Mouse (Mus musculus) C2C12 (cell line): ENCODE measurements around the gene Car11. TPM values are rescaled to one million over a fixed set of nuclear protein-coding genes. Genes with fewer than 3 reads are reported as not detected.

Experiments used
- H3K27me3 ChIP-seq: one replicate; pipeline ENCODE4 v1.6.1; 2011; ENCODE audit not compliant: control insufficient read depth, insufficient read depth, insufficient read length
- H3K36me3 ChIP-seq: one replicate; pipeline ENCODE4 v1.6.1; 2011; ENCODE audit not compliant: control insufficient read depth, insufficient read depth
- H3K4me3 ChIP-seq: one replicate; pipeline ENCODE4 v1.5.1; 2011; ENCODE audit warnings: mild to moderate bottlenecking, control low read depth; ENCODE audit not compliant: poor library complexity, insufficient read depth, severe bottlenecking
- H3K79me2 ChIP-seq: one replicate; pipeline ENCODE4 v1.6.1; 2011; ENCODE audit not compliant: control insufficient read depth, insufficient read depth
- H3K79me3 ChIP-seq: one replicate; pipeline ENCODE4 v1.6.1; 2011; ENCODE audit warnings: low read depth, control low read depth
- H3ac ChIP-seq: one replicate; pipeline ENCODE3; 2011; ENCODE audit warnings: low read depth; ENCODE audit not compliant: control insufficient read depth, insufficient read length
- CEBPB ChIP-seq: IDR thresholded peaks from one replicate; pipeline ENCODE4 v1.6.1; 2011; ENCODE audit warnings: low read depth, mild to moderate bottlenecking, control low read depth, moderate library complexity
- CTCF ChIP-seq: IDR thresholded peaks from one replicate; pipeline ENCODE4 v1.5.1; 2011; ENCODE audit not compliant: control insufficient read depth, insufficient read depth, insufficient read length
- FOSL1 ChIP-seq: IDR thresholded peaks from one replicate; pipeline ENCODE4 v1.8.0; 2011; ENCODE audit warnings: mild to moderate bottlenecking, low read length; ENCODE audit not compliant: poor library complexity, insufficient read depth, severe bottlenecking
- MAX ChIP-seq: IDR thresholded peaks from one replicate; pipeline ENCODE4 v1.6.1; 2011; ENCODE audit warnings: mild to moderate bottlenecking, control low read depth
- MYOD1 ChIP-seq: IDR thresholded peaks from one replicate; pipeline ENCODE4 v1.6.1; 2011; ENCODE audit warnings: low read depth; ENCODE audit not compliant: control insufficient read depth, insufficient read length
- MYOG ChIP-seq: IDR thresholded peaks from one replicate; pipeline ENCODE4 v1.6.1; 2011; ENCODE audit not compliant: control insufficient read depth, insufficient read length; ENCODE audit errors: extremely low read depth
- USF1 ChIP-seq: IDR thresholded peaks from one replicate; pipeline ENCODE4 v1.6.1; 2011; ENCODE audit warnings: low read depth, mild to moderate bottlenecking, control low read depth, moderate library complexity
- polyA plus RNA-seq: library from polyadenylated mRNA; unstranded; fragments of >200 nt; fragmentation: generic; extraction: Trizol; gene quantifications from one replicate; pipeline ENCODE4 v1.2.1, GENCODE M21; 2012; ENCODE audit warnings: missing spikeins

Car11 gene
- polyA plus RNA-seq, 1 experiment, result 0.44 TPM

GRCm38 (mm10) chr7:45689099-45689498 is 10.5 kb upstream of the Car11 start:
- Histone ChIP-seq H3K27me3 (no peaks in the 10 kb centered on the region), H3K36me3 (no peaks in the 10 kb centered on the region), H3K79me3 (no peaks in the 10 kb centered on the region), H3ac (no peak overlapping the region), H3K79me2 (no peaks in the 10 kb centered on the region), H3K4me3 (no peak overlapping the region)
- TF ChIP-seq MAX (no peak), MYOD1 (no peak), USF1 (no peak), MYOG (no peak), CTCF (no peak), FOSL1 (no peak), CEBPB (no peak)

GRCm38 (mm10) chr7:45689800-45690199 is 9.8 kb upstream of the Car11 start:
- no peaks in the 10 kb centered on the region for H3K36me3 ChIP-seq
- H3K4me3 ChIP-seq, result no peak overlapping the region
- no peak overlapping the region for H3ac ChIP-seq
- H3K79me3 ChIP-seq, result no peaks in the 10 kb centered on the region
- no peaks in the 10 kb centered on the region for H3K79me2 ChIP-seq
- no peaks in the 10 kb centered on the region for H3K27me3 ChIP-seq
- no peak for TF ChIP-seq CTCF
- no peak for TF ChIP-seq CEBPB
- no peak for TF ChIP-seq FOSL1
- no peak for TF ChIP-seq USF1
- no peak for TF ChIP-seq MAX
- TF ChIP-seq MYOD1, result no peak
- TF ChIP-seq MYOG, result no peak

GRCm38 (mm10) chr7:45692364-45692763 is 7.3 kb upstream of the Car11 start:
- no peak overlapping the region for H3ac ChIP-seq
- TF ChIP-seq FOSL1, result no peak
- TF ChIP-seq CTCF, result no peak
- no peak for TF ChIP-seq CEBPB
- no peak for TF ChIP-seq MAX
- no peak for TF ChIP-seq MYOG
- TF ChIP-seq USF1, result no peak
- TF ChIP-seq MYOD1, result no peak

GRCm38 (mm10) chr7:45693921-45694591 is 5.6 kb upstream of the Car11 start, which contains the start of gene Sec1:
Sec1 (minus strand) TSS chr7:45694402.
- no peak within 1 kb of the TSS for H3K4me3 ChIP-seq

More at GRCm38 (mm10) chr7:45692364-45692763, 7.3 kb upstream of the Car11 start:
- no peak overlapping the region for H3K4me3 ChIP-seq
- no peaks in the 10 kb centered on the region for H3K36me3 ChIP-seq
- no peaks in the 10 kb centered on the region for H3K79me2 ChIP-seq
- H3K79me3 ChIP-seq, result no peaks in the 10 kb centered on the region
- no peaks in the 10 kb centered on the region for H3K27me3 ChIP-seq

GRCm38 (mm10) chr7:45695098-45695497 is 4.5 kb upstream of the Car11 start:
- H3K4me3 ChIP-seq, result no peak overlapping the region
- H3K27me3 ChIP-seq, result peaks cover 9% of the 10 kb centered on the region
- H3K36me3 ChIP-seq, result no peaks in the 10 kb centered on the region
- no peak overlapping the region for H3ac ChIP-seq
- H3K79me2 ChIP-seq, result no peaks in the 10 kb centered on the region
- H3K79me3 ChIP-seq, result no peaks in the 10 kb centered on the region
- TF ChIP-seq CEBPB (no peak), MYOD1 (no peak), CTCF (no peak), USF1 (no peak), FOSL1 (no peak), MAX (no peak), MYOG (no peak)

More at GRCm38 (mm10) chr7:45693921-45694591, 5.6 kb upstream of the Car11 start, which contains the start of gene Sec1:
- TF ChIP-seq FOSL1 (no peak), MYOG (no peak), MYOD1 (no peak), CTCF (no peak), USF1 (no peak), MAX (no peak), CEBPB (no peak)
- H3K79me3 ChIP-seq, result no peaks in the 10 kb centered on the region
- H3K27me3 ChIP-seq, result no peaks in the 10 kb centered on the region
- no peaks in the 10 kb centered on the region for H3K79me2 ChIP-seq
- no peaks in the 10 kb centered on the region for H3K36me3 ChIP-seq
- no peak within 1 kb of the TSS for H3ac ChIP-seq
